Mouse (Mus musculus) ES-E14 (cell line): ENCODE results near the gene Gm40193.

Experiments
- CHD2 ChIP-seq: IDR thresholded peaks from 2 replicates; pipeline ENCODE4 v1.6.1; 2014; ENCODE audit warnings: mild to moderate bottlenecking, low read depth, low read length, inconsistent platforms
- MAFK ChIP-seq: IDR thresholded peaks from 2 replicates; pipeline ENCODE4 v1.6.1; 2014; ENCODE audit warnings: mild to moderate bottlenecking, low read depth, low read length, inconsistent platforms; ENCODE audit not compliant: insufficient read depth
- ZC3H11A ChIP-seq: IDR thresholded peaks from 2 replicates; pipeline ENCODE4 v1.6.1; 2012; ENCODE audit warnings: low read depth, mild to moderate bottlenecking, inconsistent platforms, low read length, borderline replicate concordance
- ZNF384 ChIP-seq: IDR thresholded peaks from 2 replicates; pipeline ENCODE4 v1.6.1; 2012; ENCODE audit warnings: low read depth, low read length, inconsistent platforms

- no peak for TF ChIP-seq MAFK
- no peak for TF ChIP-seq ZC3H11A
- no peak for TF ChIP-seq CHD2
- no peak for TF ChIP-seq ZNF384
Observed at GRCm38 (mm10) chr11:70489684-70490083, 43.1 kb downstream of the Gm40193 start.
